Mouse (Mus musculus): Measurements from ENCODE around the gene Pwwp2a. TPM values are rescaled to one million over a fixed set of nuclear protein-coding genes. Genes with fewer than 3 reads are reported as not detected.

Gene Pwwp2a
- polyA plus RNA-seq, 1 experiment from 2014 or later = 34.4 TPM

- Histone ChIP-seq H3K27me3 (ENCODE audit: low read depth, poor library complexity, severe bottlenecking) (no peaks in the 10 kb centered on the region), H3K36me3 (peaks cover 36% of the 10 kb centered on the region), H3K27ac (peak overlapping the region; percentile 99), H3K4me1 (peaks cover 18% of the 10 kb centered on the region), H3K4me3 (peak overlapping the region; percentile 96), H3K9me3 (replicated peaks) (no peaks in the 10 kb centered on the region)
- peak; percentile 76 for DNase-seq (ENCODE audit: low spot score)
- 3% methylated on average over 72 of the region's 72 CpGs for WGBS
Measured at GRCm38 (mm10) chr11:43682415-43683217, 818 bp downstream of the Pwwp2a start.

DNA sequence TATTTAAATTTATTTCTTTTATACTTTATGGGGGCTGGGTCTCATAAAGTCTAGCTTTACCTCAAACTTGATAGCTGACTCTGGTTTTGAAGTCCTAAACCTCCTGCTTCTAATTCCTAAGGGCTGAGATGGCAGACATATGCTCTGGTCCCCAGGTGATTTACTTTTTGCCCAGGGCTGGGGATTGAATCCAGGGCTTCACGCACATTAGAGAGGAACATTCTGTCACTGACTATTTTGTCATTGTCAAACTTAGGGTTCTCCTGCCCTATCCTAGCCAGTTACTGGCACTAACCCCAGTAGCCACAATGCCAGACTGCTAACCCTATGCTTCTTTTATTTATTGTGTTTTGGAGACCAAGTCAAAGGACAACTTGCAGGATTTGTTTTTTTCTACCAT, 7.1 kb downstream of the Pwwp2a start:
- no peaks in the 10 kb centered on the region for H3K27me3 ChIP-seq (ENCODE audit: low read depth, poor library complexity, severe bottlenecking)
- H3K9me3 ChIP-seq (replicated peaks) = no peaks in the 10 kb centered on the region
- no peak overlapping the region for H3K4me3 ChIP-seq
- DNase-seq (ENCODE audit: low spot score) = no peak
- no peaks in the 10 kb centered on the region; the same call in 1 of the 2 replicates for H3K4me1 ChIP-seq
- WGBS = 97% methylated on average over 1 of the region's 1 CpGs
- H3K27ac ChIP-seq = no peak overlapping the region
- peaks cover 93% of the 10 kb centered on the region for H3K36me3 ChIP-seq

DNA sequence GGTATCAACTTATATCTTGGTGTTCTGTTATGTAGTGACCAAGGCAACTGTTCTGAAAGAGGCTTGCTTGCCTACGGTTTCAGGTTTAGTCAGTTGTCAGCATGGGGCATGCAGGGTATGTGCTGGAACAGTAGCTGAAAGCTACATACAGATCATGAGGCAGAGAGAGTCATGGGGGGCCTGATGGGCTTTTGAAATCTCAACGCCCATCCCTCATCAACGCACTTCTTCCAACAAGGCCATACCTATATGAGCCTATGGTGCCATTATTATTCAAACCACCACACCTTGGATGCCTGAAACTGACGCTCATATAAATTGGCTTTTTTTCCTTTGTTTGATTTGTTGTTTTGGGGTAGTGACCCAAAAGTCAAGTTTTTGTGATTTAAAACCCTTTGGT, 14.8 kb downstream of the Pwwp2a start:
- Histone ChIP-seq H3K36me3 (peaks cover 84% of the 10 kb centered on the region), H3K4me3 (no peak overlapping the region), H3K4me1 (0 out of 2 replicates have a peak, but pooled peaks cover 5% of the 10 kb centered on the region), H3K27ac (no peak overlapping the region), H3K9me3 (replicated peaks) (no peaks in the 10 kb centered on the region), H3K27me3 (ENCODE audit: low read depth, poor library complexity, severe bottlenecking) (no peaks in the 10 kb centered on the region)
- WGBS = 93% methylated on average over 4 of the region's 4 CpGs
- no peak for DNase-seq (ENCODE audit: low spot score)

- 88% methylated on average over 5 of the region's 5 CpGs for WGBS
- no peak overlapping the region for H3K27ac ChIP-seq
- DNase-seq (ENCODE audit: low spot score) = no peak
- H3K27me3 ChIP-seq (ENCODE audit: low read depth, poor library complexity, severe bottlenecking) = no peaks in the 10 kb centered on the region
- peaks cover 75% of the 10 kb centered on the region for H3K36me3 ChIP-seq
- no peaks in the 10 kb centered on the region for H3K9me3 ChIP-seq (replicated peaks)
- 0 out of 2 replicates have a peak, but pooled peaks cover 5% of the 10 kb centered on the region for H3K4me1 ChIP-seq
- no peak overlapping the region for H3K4me3 ChIP-seq
Measured at GRCm38 (mm10) chr11:43698621-43699020, 16.8 kb downstream of the Pwwp2a start.

DNA sequence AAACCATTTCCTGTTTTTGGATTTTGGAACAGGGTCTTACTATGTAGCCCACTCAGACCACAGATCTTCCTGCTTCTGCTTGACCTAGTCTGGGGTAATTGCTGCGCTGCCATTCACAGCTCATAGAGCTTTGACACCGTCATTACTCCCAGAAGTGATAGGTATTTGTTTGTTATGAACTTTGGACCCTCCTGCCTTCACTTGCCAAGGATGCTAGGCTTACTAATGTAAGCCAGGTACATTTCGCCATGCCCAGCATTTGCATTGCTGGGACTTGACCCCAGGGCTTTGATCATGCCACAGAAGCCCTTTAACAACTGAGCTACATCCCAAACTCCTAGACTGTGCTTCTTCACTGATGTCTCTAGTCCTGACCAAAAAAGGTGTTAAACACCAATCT, 18.5 kb downstream of the Pwwp2a start:
- 96% methylated on average over 3 of the region's 3 CpGs for WGBS

GRCm38 (mm10) chr11:43703552-43703951, 21.8 kb downstream of the Pwwp2a start:
- no peaks in the 10 kb centered on the region for H3K27me3 ChIP-seq (ENCODE audit: low read depth, poor library complexity, severe bottlenecking)
- no peak overlapping the region for H3K4me3 ChIP-seq
- DNase-seq (ENCODE audit: low spot score) = no peak
- H3K4me1 ChIP-seq = no peaks in the 10 kb centered on the region
- 85% methylated on average over 1 of the region's 1 CpGs for WGBS
- peaks cover 77% of the 10 kb centered on the region for H3K36me3 ChIP-seq
- no peaks in the 10 kb centered on the region for H3K9me3 ChIP-seq (replicated peaks)
- H3K27ac ChIP-seq = no peak overlapping the region

More for the DNA sequence above, 18.5 kb downstream of the Pwwp2a start:
- Histone ChIP-seq H3K27me3 (ENCODE audit: low read depth, poor library complexity, severe bottlenecking) (no peaks in the 10 kb centered on the region), H3K4me1 (0 out of 2 replicates have a peak, but pooled peaks cover 5% of the 10 kb centered on the region), H3K9me3 (replicated peaks) (no peaks in the 10 kb centered on the region), H3K36me3 (peaks cover 76% of the 10 kb centered on the region), H3K4me3 (no peak overlapping the region), H3K27ac (no peak overlapping the region)
- no peak for DNase-seq (ENCODE audit: low spot score)

DNA sequence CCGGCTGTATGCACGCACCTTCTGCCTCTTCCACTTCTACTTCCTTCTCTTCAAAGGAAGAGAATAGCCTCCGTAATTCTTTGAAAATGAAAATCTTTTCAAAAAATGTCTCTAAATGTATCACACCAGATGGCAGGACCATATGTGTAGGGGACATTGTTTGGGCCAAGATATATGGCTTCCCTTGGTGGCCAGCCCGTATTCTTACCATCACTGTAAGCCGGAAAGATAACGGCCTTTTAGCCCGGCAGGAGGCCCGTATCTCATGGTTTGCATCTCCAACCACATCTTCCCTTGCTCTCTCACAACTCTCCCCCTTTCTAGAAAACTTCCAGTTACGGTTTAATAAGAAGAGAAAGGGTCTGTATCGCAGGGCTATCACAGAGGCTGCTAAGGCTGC, 24.0 kb downstream of the Pwwp2a start:
- Histone ChIP-seq H3K36me3 (peaks cover 74% of the 10 kb centered on the region), H3K4me3 (no peak overlapping the region), H3K27me3 (ENCODE audit: low read depth, poor library complexity, severe bottlenecking) (no peaks in the 10 kb centered on the region), H3K4me1 (no peaks in the 10 kb centered on the region), H3K9me3 (replicated peaks) (no peaks in the 10 kb centered on the region), H3K27ac (no peak overlapping the region)
- 90% methylated on average over 10 of the region's 10 CpGs for WGBS
- no peak for DNase-seq (ENCODE audit: low spot score)

DNA sequence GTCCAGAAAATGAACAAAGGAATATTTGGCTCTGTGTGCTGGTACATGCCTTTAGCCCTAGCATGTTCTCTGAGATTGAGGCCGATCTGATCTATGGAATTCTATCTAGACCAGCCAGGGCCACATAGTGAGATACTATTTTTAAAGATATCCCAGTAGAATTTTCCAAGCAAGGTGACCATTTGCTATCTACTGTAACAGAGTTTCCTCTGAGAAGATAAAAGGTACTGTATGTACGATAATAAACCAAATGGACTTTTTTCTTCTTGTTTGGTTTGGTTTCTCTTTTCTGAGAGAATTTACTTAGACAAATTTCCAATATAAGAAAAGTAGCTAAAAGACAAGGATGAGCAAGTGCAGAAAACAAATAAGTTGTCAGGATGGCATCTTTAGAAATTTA, 26.6 kb downstream of the Pwwp2a start:
- 93% methylated on average over 2 of the region's 2 CpGs for WGBS
- Histone ChIP-seq H3K9me3 (replicated peaks) (no peaks in the 10 kb centered on the region), H3K27ac (no peak overlapping the region), H3K36me3 (peaks cover 67% of the 10 kb centered on the region), H3K4me3 (no peak overlapping the region), H3K4me1 (no peaks in the 10 kb centered on the region), H3K27me3 (ENCODE audit: low read depth, poor library complexity, severe bottlenecking) (no peaks in the 10 kb centered on the region)
- no peak for DNase-seq (ENCODE audit: low spot score)

- Histone ChIP-seq H3K9me3 (replicated peaks) (no peaks in the 10 kb centered on the region), H3K4me3 (no peak overlapping the region), H3K27me3 (ENCODE audit: low read depth, poor library complexity, severe bottlenecking) (no peaks in the 10 kb centered on the region), H3K27ac (no peak overlapping the region), H3K36me3 (peaks cover 68% of the 10 kb centered on the region), H3K4me1 (no peaks in the 10 kb centered on the region)
- no peak for DNase-seq (ENCODE audit: low spot score)
- WGBS = 93% methylated on average over 4 of the region's 4 CpGs
Measured at GRCm38 (mm10) chr11:43712178-43712577, 30.4 kb downstream of the Pwwp2a start.

GRCm38 (mm10) chr11:43723411-43723810, 41.6 kb downstream of the Pwwp2a start:
- 87% methylated on average over 3 of the region's 3 CpGs for WGBS
- Histone ChIP-seq H3K36me3 (peaks cover 47% of the 10 kb centered on the region), H3K9me3 (replicated peaks) (no peaks in the 10 kb centered on the region), H3K27me3 (ENCODE audit: low read depth, poor library complexity, severe bottlenecking) (no peaks in the 10 kb centered on the region), H3K4me3 (no peak overlapping the region), H3K27ac (no peak overlapping the region), H3K4me1 (no peaks in the 10 kb centered on the region)
- DNase-seq (ENCODE audit: low spot score) = no peak

GRCm38 (mm10) chr11:43727796-43728195, 46.0 kb downstream of the Pwwp2a start:
- no peak for DNase-seq (ENCODE audit: low spot score)
- no peaks in the 10 kb centered on the region for H3K27me3 ChIP-seq (ENCODE audit: low read depth, poor library complexity, severe bottlenecking)
- H3K4me3 ChIP-seq = no peak overlapping the region
- peaks cover 46% of the 10 kb centered on the region for H3K36me3 ChIP-seq
- H3K9me3 ChIP-seq (replicated peaks) = no peaks in the 10 kb centered on the region
- H3K4me1 ChIP-seq = no peaks in the 10 kb centered on the region
- H3K27ac ChIP-seq = no peak overlapping the region
- 87% methylated on average over 7 of the region's 7 CpGs for WGBS

GRCm38 (mm10) chr11:43728737-43729301, 47.0 kb downstream of the Pwwp2a start:
- Histone ChIP-seq H3K36me3 (peaks cover 48% of the 10 kb centered on the region), H3K4me3 (no peak overlapping the region), H3K4me1 (no peaks in the 10 kb centered on the region), H3K27me3 (ENCODE audit: low read depth, poor library complexity, severe bottlenecking) (no peaks in the 10 kb centered on the region), H3K9me3 (replicated peaks) (no peaks in the 10 kb centered on the region), H3K27ac (no peak overlapping the region)
- WGBS = 89% methylated on average over 7 of the region's 7 CpGs
- DNase-seq (ENCODE audit: low spot score) = no peak
